Mouse (Mus musculus): Measurements from ENCODE around the gene Cpsf4l. TPM values are rescaled to one million over a fixed set of nuclear protein-coding genes. Genes with fewer than 3 reads are reported as not detected.
A peak's percentile ranks its signal among the peaks of the same experiment; 100 is the strongest.

Gene Cpsf4l
- polyA plus RNA-seq, 1 experiment from 2014 or later, result 0.25 TPM

GRCm38 (mm10) chr11:113709272-113709671 is 545 bp downstream of the Cpsf4l start:
- 44% methylated on average over 15 of the region's 15 CpGs for WGBS
- no peak overlapping the region for H3K9ac ChIP-seq (replicated peaks; ENCODE audit: low read depth)
- TF ChIP-seq EP300 (IDR thresholded peaks at IDR 0.05), result no peak
- no peak for TF ChIP-seq CTCF (IDR thresholded peaks at IDR 0.05)
- no peaks in the 10 kb centered on the region for H3K9me3 ChIP-seq (ENCODE audit: low read length)
- no peaks in the 10 kb centered on the region for H3K36me3 ChIP-seq (ENCODE audit: insufficient read depth, low read length)
- H3K27me3 ChIP-seq (replicated peaks; ENCODE audit: insufficient read depth, low read length), result no peaks in the 10 kb centered on the region
- no peak overlapping the region for H3K4me3 ChIP-seq (ENCODE audit: low read depth, low read length)
- H3K4me1 ChIP-seq (ENCODE audit: insufficient read depth, low read depth, low read length), result peaks cover 8% of the 10 kb centered on the region; the same call in 1 of the 2 replicates
- ATAC-seq (no peak), DNase-seq (ENCODE audit: low spot score) (no peak)
- H3K27ac ChIP-seq (ENCODE audit: low read length), result no peak overlapping the region
- H3K4me2 ChIP-seq (replicated peaks; ENCODE audit: low read depth, low read length), result no peak overlapping the region

- Histone ChIP-seq H3K9ac (replicated peaks; ENCODE audit: low read depth) (no peak overlapping the region), H3K4me3 (ENCODE audit: low read depth, low read length) (no peak overlapping the region), H3K9me3 (ENCODE audit: low read length) (no peaks in the 10 kb centered on the region), H3K4me1 (ENCODE audit: insufficient read depth, low read depth, low read length) (peaks cover 11% of the 10 kb centered on the region; the same call in 1 of the 2 replicates), H3K27ac (ENCODE audit: low read length) (no peak overlapping the region), H3K27me3 (replicated peaks; ENCODE audit: insufficient read depth, low read length) (no peaks in the 10 kb centered on the region), H3K36me3 (ENCODE audit: insufficient read depth, low read length) (no peaks in the 10 kb centered on the region), H3K4me2 (replicated peaks; ENCODE audit: low read depth, low read length) (no peak overlapping the region)
- 73% methylated on average over 19 of the region's 19 CpGs for WGBS
- no peak for TF ChIP-seq CTCF (IDR thresholded peaks at IDR 0.05)
- no peak for TF ChIP-seq EP300 (IDR thresholded peaks at IDR 0.05)
- DNase-seq (ENCODE audit: low spot score) (no peak), ATAC-seq (no peak)
These were observed 1.1 kb downstream of the Cpsf4l start for GRCm38 (mm10) chr11:113708629-113709213.

- ATAC-seq (no peak), DNase-seq (ENCODE audit: low spot score) (no peak)
- Histone ChIP-seq H3K9me3 (ENCODE audit: low read length) (no peaks in the 10 kb centered on the region), H3K27ac (ENCODE audit: low read length) (no peak overlapping the region), H3K4me3 (ENCODE audit: low read depth, low read length) (no peak overlapping the region), H3K36me3 (ENCODE audit: insufficient read depth, low read length) (no peaks in the 10 kb centered on the region), H3K4me2 (replicated peaks; ENCODE audit: low read depth, low read length) (no peak overlapping the region), H3K27me3 (replicated peaks; ENCODE audit: insufficient read depth, low read length) (no peaks in the 10 kb centered on the region), H3K4me1 (ENCODE audit: insufficient read depth, low read depth, low read length) (peaks cover 11% of the 10 kb centered on the region; the same call in 1 of the 2 replicates), H3K9ac (replicated peaks; ENCODE audit: low read depth) (no peak overlapping the region)
- TF ChIP-seq EP300 (IDR thresholded peaks at IDR 0.05) (no peak), CTCF (IDR thresholded peaks at IDR 0.05) (no peak)
- 58% methylated on average over 15 of the region's 15 CpGs for WGBS
These were observed 3.7 kb downstream of the Cpsf4l start for GRCm38 (mm10) chr11:113705966-113706652.

GRCm38 (mm10) chr11:113703758-113704157 is 6.1 kb downstream of the Cpsf4l start:
- WGBS, result 22% methylated on average over 5 of the region's 5 CpGs
- DNase-seq (ENCODE audit: low spot score) (peak; percentile 83), ATAC-seq (peak; percentile 76)
- Histone ChIP-seq H3K9ac (replicated peaks; ENCODE audit: low read depth) (no peak overlapping the region), H3K27me3 (replicated peaks; ENCODE audit: insufficient read depth, low read length) (no peaks in the 10 kb centered on the region), H3K36me3 (ENCODE audit: insufficient read depth, low read length) (no peaks in the 10 kb centered on the region), H3K4me2 (replicated peaks; ENCODE audit: low read depth, low read length) (no peak overlapping the region), H3K4me3 (ENCODE audit: low read depth, low read length) (no peak overlapping the region), H3K4me1 (ENCODE audit: insufficient read depth, low read depth, low read length) (peaks cover 3% of the 10 kb centered on the region; the same call in 1 of the 2 replicates), H3K9me3 (ENCODE audit: low read length) (no peaks in the 10 kb centered on the region), H3K27ac (ENCODE audit: low read length) (no peak overlapping the region)
- peak; percentile 100 for TF ChIP-seq CTCF (IDR thresholded peaks at IDR 0.05)
- TF ChIP-seq EP300 (IDR thresholded peaks at IDR 0.05), result no peak

- no peak overlapping the region for H3K4me2 ChIP-seq (replicated peaks; ENCODE audit: low read depth, low read length)
- H3K4me1 ChIP-seq (ENCODE audit: insufficient read depth, low read depth, low read length), result peaks cover 3% of the 10 kb centered on the region; the same call in 1 of the 2 replicates
- no peak for TF ChIP-seq EP300 (IDR thresholded peaks at IDR 0.05)
- no peak for TF ChIP-seq CTCF (IDR thresholded peaks at IDR 0.05)
- H3K36me3 ChIP-seq (ENCODE audit: insufficient read depth, low read length), result no peaks in the 10 kb centered on the region
- H3K4me3 ChIP-seq (ENCODE audit: low read depth, low read length), result no peak overlapping the region
- DNase-seq (ENCODE audit: low spot score) (no peak), ATAC-seq (no peak)
- 73% methylated on average over 7 of the region's 7 CpGs for WGBS
- no peak overlapping the region for H3K9ac ChIP-seq (replicated peaks; ENCODE audit: low read depth)
- no peak overlapping the region for H3K27ac ChIP-seq (ENCODE audit: low read length)
- no peaks in the 10 kb centered on the region for H3K9me3 ChIP-seq (ENCODE audit: low read length)
- no peaks in the 10 kb centered on the region for H3K27me3 ChIP-seq (replicated peaks; ENCODE audit: insufficient read depth, low read length)
These were observed 10.2 kb downstream of the Cpsf4l start for GRCm38 (mm10) chr11:113699643-113700042.

- Histone ChIP-seq H3K9me3 (ENCODE audit: low read length) (no peaks in the 10 kb centered on the region), H3K27me3 (replicated peaks; ENCODE audit: insufficient read depth, low read length) (no peaks in the 10 kb centered on the region), H3K4me2 (replicated peaks; ENCODE audit: low read depth, low read length) (no peak overlapping the region), H3K9ac (replicated peaks; ENCODE audit: low read depth) (no peak overlapping the region), H3K4me3 (ENCODE audit: low read depth, low read length) (no peak overlapping the region), H3K27ac (ENCODE audit: low read length) (no peak overlapping the region), H3K36me3 (ENCODE audit: insufficient read depth, low read length) (0 out of 2 replicates have a peak, but pooled peaks cover 4% of the 10 kb centered on the region), H3K4me1 (ENCODE audit: insufficient read depth, low read depth, low read length) (no peaks in the 10 kb centered on the region)
- WGBS, result 53% methylated on average over 12 of the region's 12 CpGs
- ATAC-seq (peak; percentile 80), DNase-seq (ENCODE audit: low spot score) (peak; percentile 84)
- no peak for TF ChIP-seq CTCF (IDR thresholded peaks at IDR 0.05)
- TF ChIP-seq EP300 (IDR thresholded peaks at IDR 0.05), result peak; percentile 51
These were observed 11.7 kb downstream of the Cpsf4l start for GRCm38 (mm10) chr11:113698013-113698545.
